Mouse (Mus musculus) liver, embryonic 15.5 days (tissue): ENCODE data around the gene Baiap3. TPM values are rescaled to one million over a fixed set of nuclear protein-coding genes. Genes with fewer than 3 reads are reported as not detected.
"Not testable (repeated sequence)": the region's sequence is repeated elsewhere in the genome, so short reads cannot be mapped to it uniquely, and the experiment has no call there.

Experiments
- ATAC-seq: fragments of 200-750 bp; cut with Nextera tagmentation; 2 replicates; pipeline ENCODE4 v1.8.0; 2017; ENCODE audit warnings: moderate number of reproducible peaks, mild to moderate bottlenecking, moderate library complexity; ENCODE audit not compliant: insufficient read depth
- H3K27ac ChIP-seq: fragments of 300-500 bp; sonication (generic); replicated peaks from 2 replicates; pipeline ENCODE4 v1.5.1; 2015; ENCODE audit warnings: mild to moderate bottlenecking, inconsistent platforms
- H3K27me3 ChIP-seq: fragments of 300-500 bp; sonication (generic); 2 replicates; pipeline ENCODE4 v1.6.1; 2015; ENCODE audit warnings: mild to moderate bottlenecking, inconsistent platforms
- H3K36me3 ChIP-seq: fragments of 300-500 bp; sonication (generic); replicated peaks from 2 replicates; pipeline ENCODE4 v1.6.1; 2015; ENCODE audit warnings: moderate library complexity, mild to moderate bottlenecking, inconsistent platforms
- H3K4me1 ChIP-seq: fragments of 300-500 bp; sonication (generic); replicated peaks from 2 replicates; pipeline ENCODE4 v1.6.1; 2015; ENCODE audit warnings: inconsistent platforms
- H3K4me2 ChIP-seq: fragments of 300-500 bp; sonication (generic); 2 replicates; pipeline ENCODE4 v1.6.1; 2015; ENCODE audit warnings: moderate library complexity, mild to moderate bottlenecking, inconsistent platforms
- H3K4me3 ChIP-seq: fragments of 300-500 bp; sonication (generic); replicated peaks from 2 replicates; pipeline ENCODE4 v1.5.1; 2015; ENCODE audit warnings: mild to moderate bottlenecking, inconsistent platforms
- H3K9ac ChIP-seq: fragments of 300-500 bp; sonication (generic); 2 replicates; pipeline ENCODE4 v1.6.1; 2015; ENCODE audit warnings: moderate library complexity, mild to moderate bottlenecking, inconsistent platforms
- H3K9me3 ChIP-seq: fragments of 300-500 bp; sonication (generic); replicated peaks from 2 replicates; pipeline ENCODE4 v1.6.1; 2016; ENCODE audit warnings: inconsistent platforms
- WGBS: fragments of 180-500 bp; shearing (Covaris S2); methylation state at CpG from one replicate; pipeline ENCODE4 v1.1.7; 2015; ENCODE audit warnings: mixed read lengths; ENCODE audit not compliant: insufficient replicate concordance; 5-methylcytosine and 5-hydroxymethylcytosine counted together
- polyA plus RNA-seq: library from polyadenylated mRNA; unstranded; fragments of >200 nt; fragmentation: Nextera tagmentation; extraction: Ambion mirVana; gene quantifications from 2 replicates; pipeline ENCODE4 v1.2.1, GENCODE M21; 2015

Gene Baiap3
- polyA plus RNA-seq, 1 experiment from 2014 or later: 0.30 TPM

DNA sequence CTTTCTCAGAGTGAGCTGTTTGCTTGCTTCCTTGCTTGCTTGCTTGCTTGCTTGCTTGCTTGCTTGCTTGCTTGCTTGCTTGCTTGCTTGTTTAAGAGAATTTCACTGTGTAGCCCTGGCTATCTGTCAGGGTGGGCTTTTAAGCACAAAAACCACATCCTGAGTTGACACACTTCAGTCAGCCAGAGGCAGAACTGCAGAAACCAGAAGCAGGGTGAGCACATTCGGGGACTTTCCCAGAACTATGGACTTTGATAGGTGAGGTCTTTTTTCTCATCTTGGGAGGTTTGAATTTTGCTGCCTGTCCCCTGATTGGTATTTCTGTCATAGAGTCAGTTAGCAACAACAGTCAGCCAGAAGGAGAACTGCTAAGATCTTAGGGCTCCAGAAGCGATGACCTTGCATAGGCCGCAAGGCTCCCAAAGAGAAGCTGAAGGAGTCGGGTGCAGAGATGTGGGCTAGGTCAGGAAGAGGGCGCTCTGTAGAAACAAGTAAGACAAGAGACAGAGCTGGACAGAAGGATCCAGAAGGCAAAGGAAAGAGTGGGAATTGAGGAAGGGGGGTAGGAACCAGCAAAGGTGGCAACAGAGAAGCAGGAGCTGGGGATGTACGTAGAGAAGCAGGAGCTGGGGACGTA, 31.5 kb downstream of the Baiap3 start:
- 50% methylated on average over 7 of the region's 7 CpGs for WGBS

DNA sequence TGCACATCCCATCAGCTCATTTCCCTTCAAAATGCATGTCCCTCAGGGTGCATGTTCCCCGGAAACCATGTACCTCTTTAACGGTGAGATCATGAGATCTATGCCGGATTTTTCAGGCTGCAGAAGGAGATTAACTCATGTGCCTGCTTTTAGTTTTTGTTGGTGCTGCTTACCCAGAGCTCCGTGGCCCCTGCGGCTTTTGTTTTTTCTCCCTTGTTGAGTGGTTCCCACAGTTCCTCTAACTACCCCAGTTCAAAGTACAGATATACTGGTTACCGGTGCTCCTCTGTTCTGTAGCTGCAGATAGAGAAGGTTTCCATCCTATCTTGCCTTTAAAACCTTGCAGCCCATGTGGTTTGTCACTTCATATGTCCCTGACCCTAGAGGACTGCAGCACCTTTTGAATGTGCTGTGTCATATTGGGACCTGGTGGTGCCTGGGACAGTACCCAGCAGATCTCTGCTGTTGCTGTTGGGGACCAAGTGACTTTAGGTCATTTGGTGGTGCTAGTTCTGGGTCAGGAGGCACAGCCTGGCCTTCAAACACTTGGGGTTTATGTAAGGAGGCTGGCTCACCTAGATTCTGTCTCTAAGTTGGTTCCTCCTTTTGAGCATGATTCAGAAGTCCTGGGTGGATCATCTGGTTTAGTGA, 33.1 kb downstream of the Baiap3 start:
- H3K4me1 ChIP-seq: peaks cover 75% of the 10 kb centered on the region

More for the DNA sequence above, 31.5 kb downstream of the Baiap3 start:
- Histone ChIP-seq H3K9ac (peak overlapping the region; percentile 88), H3K4me3 (peak overlapping the region; percentile 80), H3K27me3 (no peaks in the 10 kb centered on the region), H3K9me3 (no peaks in the 10 kb centered on the region), H3K4me1 (peaks cover 89% of the 10 kb centered on the region), H3K36me3 (peaks cover 39% of the 10 kb centered on the region), H3K27ac (peak overlapping the region; percentile 95), H3K4me2 (peak overlapping the region; percentile 85)
- ATAC-seq: no peak

GRCm38 (mm10) chr17:25222504-25222940, 33.6 kb downstream of the Baiap3 start:
- Histone ChIP-seq H3K36me3 (peaks cover 27% of the 10 kb centered on the region), H3K27ac (peak overlapping the region; percentile 95), H3K4me1 (peaks cover 69% of the 10 kb centered on the region), H3K9ac (peak overlapping the region; percentile 88), H3K4me3 (peak overlapping the region; percentile 80), H3K4me2 (peak overlapping the region; percentile 89)
- H3K9me3 ChIP-seq, H3K27me3 ChIP-seq: not testable (repeated sequence)
- 3% methylated on average over 14 of the region's 28 CpGs for WGBS
- ATAC-seq: peak; percentile 67

More for the DNA sequence above, 33.1 kb downstream of the Baiap3 start:
- H3K4me3 ChIP-seq: peak overlapping the region; percentile 80
- no peaks in the 10 kb centered on the region for H3K27me3 ChIP-seq
- H3K9ac ChIP-seq: peak overlapping the region; percentile 88
- H3K36me3 ChIP-seq: peaks cover 33% of the 10 kb centered on the region
- WGBS: 8% methylated on average over 6 of the region's 6 CpGs
- H3K27ac ChIP-seq: peak overlapping the region; percentile 95
- H3K9me3 ChIP-seq: no peaks in the 10 kb centered on the region
- H3K4me2 ChIP-seq: peak overlapping the region; percentile 85
- peak; percentile 61 for ATAC-seq

GRCm38 (mm10) chr17:25221821-25222503, 34.2 kb downstream of the Baiap3 start:
- peak; percentile 77 for ATAC-seq
- WGBS: under 1% methylated on average over 21 of the region's 30 CpGs
- H3K4me2 ChIP-seq: peak overlapping the region; percentile 89
- H3K27ac ChIP-seq: peak overlapping the region; percentile 93
- no peaks in the 10 kb centered on the region for H3K9me3 ChIP-seq
- peak overlapping the region; percentile 70 for H3K9ac ChIP-seq
- peak overlapping the region; percentile 80 for H3K4me3 ChIP-seq
- H3K4me1 ChIP-seq: peaks cover 64% of the 10 kb centered on the region
- H3K27me3 ChIP-seq: no peaks in the 10 kb centered on the region
- H3K36me3 ChIP-seq: peaks cover 25% of the 10 kb centered on the region

GRCm38 (mm10) chr17:25220746-25221145, 35.4 kb downstream of the Baiap3 start:
- ATAC-seq: no peak
- H3K27ac ChIP-seq: peak overlapping the region; percentile 93; the same call in 1 of the 2 replicates
- peaks cover 16% of the 10 kb centered on the region for H3K36me3 ChIP-seq
- 0 out of 2 replicates have a peak overlapping the region, but pooled peaks have one; percentile 70 for H3K9ac ChIP-seq
- no peaks in the 10 kb centered on the region for H3K9me3 ChIP-seq
- peaks cover 52% of the 10 kb centered on the region for H3K4me1 ChIP-seq
- 82% methylated on average over 1 of the region's 1 CpGs for WGBS
- H3K4me3 ChIP-seq: no peak overlapping the region
- no peak overlapping the region; the same call in 1 of the 2 replicates for H3K4me2 ChIP-seq
- no peaks in the 10 kb centered on the region for H3K27me3 ChIP-seq

DNA sequence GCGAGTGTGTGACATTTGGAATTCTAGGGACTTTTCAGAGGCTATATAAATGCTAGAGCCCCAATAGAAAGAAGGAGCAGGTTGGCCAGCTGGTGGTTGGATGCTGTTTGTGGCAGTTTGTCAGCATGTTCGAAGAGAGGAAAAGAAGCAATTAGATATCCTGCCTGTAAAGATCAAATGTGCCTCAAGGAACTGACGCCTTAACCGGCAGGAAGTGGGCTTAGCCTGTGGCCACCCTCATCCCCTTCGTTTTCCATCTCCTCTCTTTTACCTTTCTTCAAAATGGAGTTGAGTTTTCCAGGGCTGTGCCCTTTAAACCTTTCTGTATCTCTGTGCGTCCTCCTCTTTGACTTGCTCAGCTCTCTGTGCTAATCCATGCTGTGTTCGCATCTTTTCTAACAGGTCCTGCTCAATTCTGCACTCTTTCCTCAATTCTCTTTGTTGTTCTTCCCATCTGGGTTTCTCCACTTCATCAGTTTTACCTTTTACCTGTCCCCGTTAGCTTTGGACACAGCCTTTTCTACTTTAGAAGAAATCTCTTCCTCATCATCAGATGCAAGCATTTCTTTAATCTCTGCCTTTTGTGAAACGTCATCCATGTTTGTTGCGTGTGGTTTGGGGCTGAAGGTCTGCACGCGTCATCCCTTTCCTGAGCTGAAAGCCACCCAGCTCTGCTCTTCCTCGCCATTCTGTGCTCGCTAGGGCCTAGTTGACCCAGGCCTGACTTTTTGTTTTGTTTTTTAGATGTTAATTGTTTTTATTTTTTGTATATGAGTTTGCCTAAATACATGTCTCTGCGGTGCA, 36.5 kb downstream of the Baiap3 start:
- Histone ChIP-seq H3K36me3 (peaks cover 25% of the 10 kb centered on the region), H3K9ac (no peak overlapping the region), H3K4me1 (peaks cover 41% of the 10 kb centered on the region), H3K4me2 (no peak overlapping the region), H3K4me3 (no peak overlapping the region), H3K27me3 (no peaks in the 10 kb centered on the region), H3K27ac (no peak overlapping the region), H3K9me3 (no peaks in the 10 kb centered on the region)
- no peak for ATAC-seq
- 74% methylated on average over 15 of the region's 15 CpGs for WGBS

DNA sequence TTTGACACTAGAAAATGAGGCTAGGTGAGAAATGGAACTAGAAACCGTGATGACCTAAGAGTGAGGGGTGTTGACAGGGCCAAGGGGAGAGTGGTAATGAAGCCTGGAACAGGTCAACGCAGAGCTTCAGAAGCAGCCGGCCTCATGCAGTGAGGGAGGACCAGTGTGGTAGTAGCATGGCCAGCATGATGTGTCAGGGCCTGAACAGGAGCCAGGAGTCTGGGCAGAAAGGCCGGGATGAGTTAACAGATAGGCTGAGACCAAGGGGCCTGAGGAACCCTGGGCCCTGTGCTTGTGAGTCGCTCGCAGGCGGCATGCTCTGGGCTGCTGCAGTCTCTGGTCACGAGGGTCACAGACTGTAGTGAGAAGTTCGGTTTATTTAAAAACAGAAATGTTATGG, 37.2 kb downstream of the Baiap3 start:
- Histone ChIP-seq H3K9ac (no peak overlapping the region), H3K27ac (no peak overlapping the region), H3K27me3 (no peaks in the 10 kb centered on the region), H3K36me3 (peaks cover 29% of the 10 kb centered on the region), H3K4me3 (no peak overlapping the region), H3K4me2 (no peak overlapping the region), H3K9me3 (no peaks in the 10 kb centered on the region), H3K4me1 (peaks cover 34% of the 10 kb centered on the region)
- 80% methylated on average over 9 of the region's 9 CpGs for WGBS
- ATAC-seq: no peak

GRCm38 (mm10) chr17:25215431-25215830, 40.7 kb downstream of the Baiap3 start:
- H3K9me3 ChIP-seq: no peaks in the 10 kb centered on the region
- H3K4me2 ChIP-seq: no peak overlapping the region
- no peak for ATAC-seq
- peaks cover 2% of the 10 kb centered on the region; the same call in 1 of the 2 replicates for H3K4me1 ChIP-seq
- no peak overlapping the region for H3K27ac ChIP-seq
- H3K36me3 ChIP-seq: peaks cover 54% of the 10 kb centered on the region
- no peaks in the 10 kb centered on the region for H3K27me3 ChIP-seq
- no peak overlapping the region for H3K9ac ChIP-seq
- no peak overlapping the region for H3K4me3 ChIP-seq
- 65% methylated on average over 3 of the region's 3 CpGs for WGBS

DNA sequence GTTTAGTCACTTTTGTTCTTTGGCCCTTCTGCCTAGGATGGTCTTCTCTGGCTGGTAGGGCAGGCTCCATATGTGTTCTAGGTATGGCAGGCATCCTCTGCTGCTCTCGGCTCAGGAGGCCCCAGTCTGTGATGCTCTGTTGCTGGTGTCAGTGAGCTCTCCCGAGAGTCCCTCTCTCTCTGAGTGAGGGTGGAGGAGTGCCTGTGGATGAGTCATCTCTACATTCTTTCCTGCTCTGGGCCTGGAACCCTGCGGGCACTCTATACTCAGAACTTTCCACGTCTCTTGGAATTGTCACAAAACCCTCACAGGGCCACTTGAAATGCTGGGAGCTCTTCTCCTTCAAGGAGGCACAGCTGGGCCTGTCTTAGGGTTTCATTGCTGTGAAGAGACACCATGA, 44.5 kb downstream of the Baiap3 start:
- Histone ChIP-seq H3K4me1 (no peaks in the 10 kb centered on the region), H3K36me3 (peaks cover 70% of the 10 kb centered on the region), H3K9ac (no peak overlapping the region), H3K4me3 (no peak overlapping the region), H3K27ac (no peak overlapping the region), H3K9me3 (no peaks in the 10 kb centered on the region), H3K4me2 (no peak overlapping the region), H3K27me3 (no peaks in the 10 kb centered on the region)
- WGBS: 73% methylated on average over 4 of the region's 4 CpGs
- no peak for ATAC-seq

DNA sequence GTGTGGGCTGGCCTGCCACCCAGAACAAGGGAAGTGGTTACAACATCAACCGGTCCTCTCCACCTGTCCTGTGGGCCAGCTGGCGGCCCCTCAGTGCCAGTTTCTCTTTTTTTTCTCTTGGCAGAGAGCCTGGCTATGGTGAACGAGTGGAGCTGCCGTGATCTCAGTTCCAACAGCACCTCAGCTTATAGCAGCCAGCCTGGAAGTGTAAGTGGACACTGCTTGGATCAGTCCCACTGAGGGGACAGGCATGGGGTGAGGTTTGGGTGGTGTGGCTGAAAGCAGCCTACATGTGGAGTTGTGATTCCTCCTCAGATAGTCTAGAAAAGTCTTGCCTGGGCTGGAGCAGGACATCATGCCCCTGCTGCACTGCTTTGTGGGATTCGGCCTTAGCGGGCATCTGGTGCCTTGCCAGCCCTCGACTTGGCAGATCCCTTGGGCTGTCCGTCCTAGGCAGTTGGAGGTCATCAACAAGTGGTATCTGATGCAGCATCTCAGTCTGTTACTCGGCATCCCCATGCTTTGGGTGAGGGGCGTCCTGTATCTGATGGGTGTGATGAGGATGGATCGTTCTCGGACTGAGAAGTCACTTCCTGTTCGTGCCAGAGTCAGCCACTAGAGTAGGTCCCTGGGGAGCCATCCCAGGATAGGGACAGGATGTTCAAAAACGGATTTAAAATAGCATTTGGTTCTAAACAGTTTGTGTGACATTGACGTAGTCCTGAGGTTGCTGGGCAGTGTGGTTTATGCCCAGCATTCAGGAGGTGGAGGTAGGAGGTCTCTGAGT, 45.3 kb downstream of the Baiap3 start:
- no peaks in the 10 kb centered on the region for H3K9me3 ChIP-seq
- 71% methylated on average over 15 of the region's 15 CpGs for WGBS
- H3K27me3 ChIP-seq: no peaks in the 10 kb centered on the region
- H3K27ac ChIP-seq: no peak overlapping the region
- H3K4me2 ChIP-seq: no peak overlapping the region
- H3K9ac ChIP-seq: no peak overlapping the region
- H3K36me3 ChIP-seq: peaks cover 74% of the 10 kb centered on the region
- no peak for ATAC-seq
- H3K4me3 ChIP-seq: no peak overlapping the region
- no peaks in the 10 kb centered on the region for H3K4me1 ChIP-seq
